Mouse (Mus musculus) olfactory bulb, adult 2 months (tissue): ENCODE measurements at regions not wholly inside any gene's neighbourhood (a gene's known extent, or its start where the extent isn't known, plus 50 kb on each side); places are given as distances from the start of the nearest gene placed in this dataset.
"Not testable (repeated sequence)": the region's sequence is repeated elsewhere in the genome, so short reads cannot be mapped to it uniquely, and the experiment has no call there.

Experiments used
- H3K27ac ChIP-seq: fragments of 200-500 bp; 2 replicates; pipeline ENCODE4 v1.5.1; 2012; ENCODE audit warnings: low read depth, low read length; ENCODE audit not compliant: insufficient read depth
- H3K4me1 ChIP-seq: fragments of 200-500 bp; 2 replicates; pipeline ENCODE4 v1.6.1; 2012; ENCODE audit warnings: low read length; ENCODE audit not compliant: control insufficient read depth, insufficient read depth
- H3K4me3 ChIP-seq: fragments of 200-500 bp; 2 replicates; pipeline ENCODE4 v1.5.1; 2012; ENCODE audit warnings: mild to moderate bottlenecking, low read depth, low read length, moderate library complexity; ENCODE audit not compliant: insufficient read depth
- CTCF ChIP-seq: fragments of 200-500 bp; IDR thresholded peaks from 2 replicates; pipeline ENCODE4 v1.5.1; 2012; ENCODE audit warnings: low read depth, mild to moderate bottlenecking, low read length, moderate library complexity; ENCODE audit not compliant: insufficient read depth
- POLR2A ChIP-seq: fragments of 200-500 bp; IDR thresholded peaks from 2 replicates; pipeline ENCODE4 v1.6.1; 2012; ENCODE audit warnings: mild to moderate bottlenecking, low read depth, low read length, moderate library complexity; ENCODE audit not compliant: insufficient read depth
- WGBS: fragments of 180-500 bp; shearing (Covaris S2); methylation state at CpG from one replicate; pipeline ENCODE4 v1.1.7; 2018; 5-methylcytosine and 5-hydroxymethylcytosine counted together

DNA sequence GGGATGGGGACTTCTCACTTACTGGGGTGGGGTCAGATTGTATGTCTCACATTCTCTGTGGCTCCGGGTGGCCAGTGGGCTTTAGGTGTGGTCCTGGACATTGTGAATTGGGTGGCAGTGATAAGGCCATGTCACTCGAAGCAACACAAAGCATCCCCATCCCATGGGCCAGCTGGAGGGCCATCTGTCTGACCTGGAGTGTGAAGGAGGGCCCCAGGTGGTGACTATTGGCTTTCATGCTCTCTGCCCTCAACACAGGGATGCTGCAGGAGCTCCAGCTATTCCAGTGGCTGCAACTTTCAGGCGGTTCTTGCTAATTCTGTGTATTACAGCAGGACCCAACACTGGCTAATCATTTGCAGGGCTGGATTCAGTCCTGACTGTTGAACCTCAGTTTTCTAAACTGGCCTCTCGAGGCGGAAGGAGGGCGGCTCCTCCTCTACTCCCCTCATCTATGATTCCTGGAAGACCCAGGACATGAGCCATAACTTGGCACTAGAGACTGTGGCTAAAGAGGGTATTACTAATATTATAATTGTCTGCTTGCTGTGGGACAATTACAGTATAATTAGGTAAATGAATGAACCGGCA is 64.1 kb downstream of the 9530068E07Rik start:
- Histone ChIP-seq H3K27ac (no peak overlapping the region), H3K4me1 (no peaks in the 10 kb centered on the region), H3K4me3 (no peak overlapping the region)
- WGBS: 56% methylated on average over 7 of the region's 7 CpGs
- TF ChIP-seq CTCF (no peak), POLR2A (no peak)

DNA sequence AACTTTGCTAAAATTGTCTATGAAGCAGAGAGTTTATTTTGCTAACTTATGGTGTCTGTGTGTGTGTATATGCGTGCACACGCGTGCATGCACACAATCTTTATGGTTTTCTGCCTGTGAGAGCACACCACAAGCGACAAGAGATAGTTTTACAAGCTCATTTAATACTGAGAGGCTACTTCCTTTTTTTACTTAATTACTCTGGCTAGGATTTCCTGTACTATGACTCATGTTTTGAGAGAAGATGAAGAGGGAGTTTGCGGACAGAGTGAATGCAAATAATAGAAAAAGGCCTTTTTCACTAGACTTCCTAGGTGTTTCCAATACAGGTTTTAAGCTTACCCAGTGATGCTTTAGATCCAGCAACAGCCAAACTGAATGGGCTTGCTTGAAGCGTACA is 74.9 kb downstream of the 9530068E07Rik start:
- not testable (repeated sequence) for H3K4me1 ChIP-seq, H3K4me3 ChIP-seq, H3K27ac ChIP-seq
- 78% methylated on average over 6 of the region's 6 CpGs for WGBS

DNA sequence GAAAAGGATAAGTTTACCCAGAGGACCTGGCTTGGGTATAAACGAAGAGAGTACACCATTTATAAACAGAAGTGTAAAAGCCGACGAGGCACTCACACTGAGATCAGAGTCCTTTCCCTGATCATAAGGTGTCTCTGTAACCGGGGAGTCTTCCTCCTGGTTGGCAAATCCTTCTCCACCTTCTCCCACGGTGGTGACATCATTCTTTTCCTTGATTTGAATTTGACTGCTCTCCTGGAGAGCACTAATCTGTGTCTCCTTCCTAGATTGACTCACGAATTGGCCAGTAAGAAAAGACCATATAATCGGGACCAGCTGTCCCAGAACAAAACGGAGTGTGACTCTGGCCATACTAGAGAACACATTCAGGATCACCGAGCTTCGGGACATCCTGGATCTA is 83.9 kb downstream of the 9530068E07Rik start:
- H3K27ac ChIP-seq, H3K4me3 ChIP-seq, H3K4me1 ChIP-seq: not testable (repeated sequence)
- WGBS: 68% methylated on average over 10 of the region's 10 CpGs

DNA sequence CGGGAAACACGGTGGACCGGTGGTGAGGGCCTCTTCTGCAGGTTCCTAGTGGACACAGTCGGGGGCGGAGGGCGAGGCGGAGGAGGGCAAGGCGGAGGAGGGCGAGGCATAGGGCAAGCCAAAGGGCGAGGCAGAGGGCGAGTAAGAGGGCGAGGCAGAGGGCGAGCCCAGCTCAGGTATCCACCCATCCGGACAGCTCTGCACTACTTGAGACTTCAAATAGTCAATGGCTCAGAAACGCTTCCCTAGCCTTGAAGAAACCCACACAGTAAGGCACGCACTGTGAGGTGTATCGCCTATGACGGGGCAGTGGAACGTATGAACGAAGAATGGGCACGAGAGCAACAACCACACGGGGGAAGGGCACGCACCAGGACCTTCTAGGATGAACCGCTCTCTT is 84.5 kb downstream of the 9530068E07Rik start:
- H3K4me3 ChIP-seq, H3K4me1 ChIP-seq, H3K27ac ChIP-seq: not testable (repeated sequence)
- 95% methylated on average over 24 of the region's 24 CpGs for WGBS

DNA sequence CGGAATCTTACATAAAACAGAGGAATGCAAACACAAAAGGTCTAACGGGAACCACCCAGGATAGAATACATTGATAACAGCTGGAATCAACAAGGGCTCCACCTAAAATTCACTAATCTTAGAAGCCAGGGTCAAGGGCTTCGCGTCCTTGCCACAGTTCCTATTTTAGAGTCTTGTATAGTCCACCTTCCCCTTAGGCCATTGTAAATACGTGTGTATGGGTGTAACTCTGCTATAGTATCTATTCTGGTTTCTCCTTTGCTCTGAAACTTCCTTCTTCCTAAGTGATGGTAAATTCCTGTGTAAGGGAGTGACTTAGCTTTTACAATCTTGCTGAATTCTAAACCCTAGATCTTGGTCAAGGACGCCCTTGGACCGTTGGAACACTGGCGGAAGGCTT is 87.3 kb downstream of the 9530068E07Rik start:
- not testable (repeated sequence) for H3K4me3 ChIP-seq, H3K4me1 ChIP-seq, H3K27ac ChIP-seq
- 91% methylated on average over 6 of the region's 8 CpGs for WGBS

DNA sequence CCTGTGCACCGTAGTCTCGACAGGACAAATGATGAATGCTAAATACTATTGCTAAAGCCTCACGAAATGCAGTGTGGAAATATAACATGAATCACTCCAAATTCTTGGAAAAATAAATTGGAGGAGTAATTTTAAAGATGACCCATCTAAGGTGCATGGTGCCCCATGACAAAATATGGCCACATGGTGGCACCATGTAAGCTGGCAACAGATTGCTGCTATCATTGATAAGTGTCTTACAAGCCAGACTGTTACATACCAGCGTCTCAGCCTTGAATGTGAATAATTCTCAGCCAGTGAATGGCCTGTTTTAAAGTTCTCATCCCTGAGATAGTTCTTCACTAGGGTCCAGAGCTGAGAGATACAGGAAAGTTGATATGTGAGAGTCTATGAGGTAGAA is 92.3 kb downstream of the 9530068E07Rik start:
- not testable (repeated sequence) for H3K4me1 ChIP-seq, H3K27ac ChIP-seq, H3K4me3 ChIP-seq
- WGBS: 70% methylated on average over 4 of the region's 4 CpGs

DNA sequence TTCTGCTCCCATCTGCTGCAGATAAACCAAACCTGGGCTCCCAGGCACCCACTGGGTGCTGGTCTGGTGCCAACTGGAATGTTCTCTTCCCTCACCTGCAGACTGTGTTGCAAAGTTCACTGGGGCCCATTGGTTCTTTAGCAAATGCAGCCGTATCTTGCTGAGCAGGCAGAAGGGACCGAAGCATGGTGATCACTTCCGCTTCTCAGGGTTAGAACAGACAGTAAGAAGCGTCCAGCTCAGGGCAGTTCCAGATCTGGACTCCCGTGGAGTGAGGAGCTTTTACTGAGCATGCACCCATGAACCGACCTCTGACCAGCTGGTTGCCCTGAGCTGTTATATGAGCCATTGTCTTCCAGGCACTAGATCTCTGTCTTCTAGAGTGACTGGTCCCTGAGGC is 97.1 kb downstream of the 9530068E07Rik start:
- Histone ChIP-seq H3K4me1 (no peaks in the 10 kb centered on the region), H3K4me3 (no peak overlapping the region), H3K27ac (no peak overlapping the region)
- TF ChIP-seq CTCF (no peak), POLR2A (no peak)
- WGBS: 88% methylated on average over 6 of the region's 6 CpGs

DNA sequence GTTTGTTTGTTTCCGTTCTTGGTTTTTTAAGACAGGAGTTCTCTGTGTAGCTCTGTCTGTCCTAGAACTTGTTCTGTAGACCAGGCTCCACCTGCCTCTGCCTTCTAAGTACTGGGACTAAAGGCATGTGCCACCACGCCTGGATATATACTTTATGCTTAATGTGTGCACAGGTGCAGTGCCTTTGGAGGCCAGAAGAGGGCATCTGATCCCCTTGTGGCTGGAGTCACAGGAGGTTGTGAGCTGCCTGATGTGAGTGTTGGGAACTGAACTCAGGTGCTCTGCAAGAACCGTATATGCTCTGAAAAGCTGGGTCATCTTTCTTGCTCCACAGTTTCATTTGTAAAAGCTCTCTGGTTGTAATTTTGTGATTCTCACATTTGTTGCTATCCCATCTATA is 100.7 kb downstream of the 9530068E07Rik start:
- TF ChIP-seq POLR2A (no peak), CTCF (no peak)
- Histone ChIP-seq H3K4me1 (no peaks in the 10 kb centered on the region), H3K4me3 (no peak overlapping the region), H3K27ac (no peak overlapping the region)
- 97% methylated on average over 3 of the region's 3 CpGs for WGBS

DNA sequence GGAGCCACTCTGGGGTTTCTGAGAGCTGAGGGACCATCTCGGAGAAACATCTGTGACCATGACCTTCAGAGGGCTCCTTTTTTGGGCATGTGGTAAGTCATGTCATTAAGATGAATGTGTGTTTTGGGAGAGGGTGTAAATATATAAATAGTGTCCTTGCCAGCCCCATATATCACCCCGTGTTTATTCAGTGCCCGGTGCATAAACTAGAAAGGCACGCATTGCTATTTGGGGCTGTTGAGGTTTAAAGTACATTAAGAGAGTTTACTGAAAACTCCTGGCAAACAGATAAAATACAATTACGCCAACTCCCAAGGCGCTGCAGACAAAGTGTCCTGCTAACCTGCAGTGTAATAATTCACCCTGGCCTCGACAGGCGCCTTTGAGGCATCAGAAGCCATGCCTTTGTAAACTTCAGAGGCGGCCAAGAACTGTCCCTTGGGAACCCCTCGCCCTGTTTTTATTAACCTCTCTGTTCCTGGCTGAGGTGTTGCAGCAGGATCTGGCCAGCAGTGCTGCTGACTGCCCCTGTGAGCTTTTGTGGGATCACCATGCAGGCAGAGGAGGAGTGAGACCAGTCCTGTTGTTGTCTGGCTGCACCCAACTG is 106.6 kb downstream of the 9530068E07Rik start:
- 81% methylated on average over 10 of the region's 10 CpGs for WGBS
- H3K27ac ChIP-seq: no peak overlapping the region
- no peaks in the 10 kb centered on the region for H3K4me1 ChIP-seq
- TF ChIP-seq POLR2A (no peak), CTCF (no peak)
- H3K4me3 ChIP-seq: no peak overlapping the region

DNA sequence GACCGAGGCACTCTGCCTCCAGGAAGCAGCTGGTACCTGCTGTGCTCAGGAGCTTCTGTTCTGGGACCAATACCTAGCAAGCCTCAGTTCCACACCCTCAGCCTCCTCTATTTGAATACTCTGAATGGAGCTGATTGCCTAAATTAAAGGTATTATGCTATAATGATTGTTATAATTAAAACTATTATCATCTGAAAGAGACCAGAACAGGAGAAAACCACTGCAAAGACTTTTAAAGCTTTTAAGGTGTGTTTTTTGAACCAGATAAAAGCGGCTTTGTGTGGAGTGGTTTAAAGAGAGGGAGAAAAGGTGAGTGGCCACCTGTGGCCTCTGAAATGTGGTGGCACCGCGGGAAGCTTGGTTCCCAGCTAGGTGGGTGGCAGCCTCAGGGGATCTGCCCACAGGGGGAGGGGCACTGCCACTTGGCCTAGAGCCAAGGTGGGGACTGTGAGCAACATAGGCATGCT is 115.6 kb downstream of the 9530068E07Rik start:
- Histone ChIP-seq H3K4me3 (no peak overlapping the region), H3K27ac (no peak overlapping the region), H3K4me1 (no peaks in the 10 kb centered on the region)
- WGBS: 56% methylated on average over 4 of the region's 4 CpGs
- TF ChIP-seq CTCF (no peak), POLR2A (no peak)

DNA sequence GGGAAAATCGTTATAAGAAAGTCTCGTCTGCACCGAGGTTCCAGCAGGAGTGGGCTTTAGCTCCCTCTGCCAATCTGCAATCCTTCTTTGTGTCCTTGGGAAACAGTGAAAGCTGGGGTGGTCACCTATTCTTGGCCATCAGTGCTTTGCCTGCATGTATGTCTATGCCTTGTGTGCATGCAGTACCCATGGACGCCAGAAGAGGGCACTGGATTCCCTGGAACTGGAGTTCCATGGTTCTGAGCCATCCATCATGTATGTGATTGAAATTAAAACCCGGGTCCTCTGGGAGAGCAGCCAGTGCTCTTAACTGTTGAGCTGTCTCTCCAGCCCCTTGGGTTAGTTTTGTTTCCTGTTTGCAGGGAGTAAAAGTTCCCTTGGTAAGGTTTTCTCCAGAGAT is 121.1 kb downstream of the 9530068E07Rik start:
- Histone ChIP-seq H3K4me3 (no peak overlapping the region), H3K4me1 (no peaks in the 10 kb centered on the region), H3K27ac (no peak overlapping the region)
- no peak for TF ChIP-seq POLR2A
- WGBS: 72% methylated on average over 5 of the region's 5 CpGs
